Mouse (Mus musculus): ENCODE data around the gene Fam111a. TPM values are rescaled to one million over a fixed set of nuclear protein-coding genes. Genes with fewer than 3 reads are reported as not detected.

Gene Fam111a
- polyA plus RNA-seq, 1 experiment from 2014 or later, result 24.9 TPM

- Histone ChIP-seq H3K27ac (replicated peaks; ENCODE audit: low read depth, low read length) (peak within 1 kb of the TSS; percentile 39; the same call in 1 of the 2 replicates), H3K4me1 (ENCODE audit: control insufficient read depth, insufficient read depth, low read length) (no peaks in the 10 kb centered on the region), H3K9ac (ENCODE audit: low read length) (peak within 1 kb of the TSS; percentile 70), H3K27me3 (ENCODE audit: control insufficient read depth, insufficient read depth, low read length) (0 out of 2 replicates have a peak, but pooled peaks cover 10% of the 10 kb centered on the region), H3K4me3 (ENCODE audit: low read depth, low read length) (peak within 1 kb of the TSS; percentile 59), H3K36me3 (ENCODE audit: control insufficient read depth, insufficient read depth, low read length) (no peaks in the 10 kb centered on the region), H3K9me3 (ENCODE audit: control insufficient read depth, low read length) (no peaks in the 10 kb centered on the region), H3K4me2 (ENCODE audit: low read depth, severe bottlenecking) (peak within 1 kb of the TSS; percentile 99)
- peak; percentile 94 for DNase-seq (ENCODE audit: low spot score)
- ATAC-seq (ENCODE audit: insufficient number of reproducible peaks, low FRiP score, low TSS enrichment, low read depth), result peak; percentile 92
- WGBS, result under 1% methylated on average over 66 of the region's 80 CpGs
Measured at GRCm38 (mm10) chr19:12501370-12502347, 43.9 kb upstream of the Fam111a start, which contains the start of gene Dtx4. Gene Dtx4, minus strand, starts transcription at chr19:12501454.

DNA sequence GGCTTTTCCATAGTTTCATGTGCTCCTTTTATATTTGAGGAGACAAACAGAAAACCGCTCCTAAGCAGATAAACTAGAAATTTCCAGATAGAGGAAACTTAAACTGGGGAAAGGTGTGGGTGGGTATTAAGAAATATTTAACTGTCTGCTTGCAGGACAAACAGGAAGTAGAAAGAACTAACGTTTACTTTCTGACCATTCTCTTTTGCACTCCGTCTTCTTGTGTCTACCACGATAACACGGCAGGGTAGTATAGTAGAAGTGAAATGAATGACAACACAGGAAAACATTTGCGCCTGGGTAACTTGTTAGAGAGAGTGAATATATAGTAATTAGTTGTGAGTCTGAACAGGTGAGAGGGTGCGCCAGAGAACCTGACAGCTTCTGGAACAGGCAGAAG lies 42.8 kb upstream of the Fam111a start:
- Histone ChIP-seq H3K9me3 (ENCODE audit: control insufficient read depth, low read length) (no peaks in the 10 kb centered on the region), H3K36me3 (ENCODE audit: control insufficient read depth, insufficient read depth, low read length) (no peaks in the 10 kb centered on the region), H3K27ac (replicated peaks; ENCODE audit: low read depth, low read length) (no peak overlapping the region), H3K27me3 (ENCODE audit: control insufficient read depth, insufficient read depth, low read length) (0 out of 2 replicates have a peak, but pooled peaks cover 10% of the 10 kb centered on the region), H3K4me3 (ENCODE audit: low read depth, low read length) (no peak overlapping the region), H3K4me2 (ENCODE audit: low read depth, severe bottlenecking) (no peak overlapping the region), H3K4me1 (ENCODE audit: control insufficient read depth, insufficient read depth, low read length) (no peaks in the 10 kb centered on the region), H3K9ac (ENCODE audit: low read length) (no peak overlapping the region)
- 90% methylated on average over 7 of the region's 7 CpGs for WGBS
- DNase-seq (ENCODE audit: low spot score), result no peak
- ATAC-seq (ENCODE audit: insufficient number of reproducible peaks, low FRiP score, low TSS enrichment, low read depth), result no peak

DNA sequence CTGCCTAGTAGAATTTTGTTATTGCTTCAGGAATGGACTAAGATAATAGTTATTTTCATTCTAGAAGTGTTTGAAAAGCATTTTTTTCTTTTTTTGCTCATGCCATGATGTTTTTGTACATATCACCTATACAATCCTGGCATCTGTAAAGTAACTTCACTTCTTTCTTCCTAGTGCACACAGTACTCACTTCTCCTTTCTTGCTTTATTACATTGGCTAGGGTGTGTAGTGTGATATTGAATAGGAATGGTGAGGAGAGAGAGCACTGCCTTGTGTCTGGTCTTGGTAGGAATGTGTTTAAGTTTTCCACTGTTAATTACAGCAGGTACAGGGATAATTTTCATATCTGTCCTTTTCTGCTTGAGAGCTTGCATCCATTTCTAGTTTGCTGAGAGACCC lies 30.9 kb upstream of the Fam111a start:
- DNase-seq (ENCODE audit: low spot score) (no peak), ATAC-seq (ENCODE audit: insufficient number of reproducible peaks, low FRiP score, low TSS enrichment, low read depth) (no peak)
- Histone ChIP-seq H3K4me1 (ENCODE audit: control insufficient read depth, insufficient read depth, low read length) (no peaks in the 10 kb centered on the region), H3K9ac (ENCODE audit: low read length) (no peak overlapping the region), H3K4me3 (ENCODE audit: low read depth, low read length) (no peak overlapping the region), H3K27ac (replicated peaks; ENCODE audit: low read depth, low read length) (no peak overlapping the region), H3K4me2 (ENCODE audit: low read depth, severe bottlenecking) (no peak overlapping the region), H3K36me3 (ENCODE audit: control insufficient read depth, insufficient read depth, low read length) (no peaks in the 10 kb centered on the region), H3K27me3 (ENCODE audit: control insufficient read depth, insufficient read depth, low read length) (no peaks in the 10 kb centered on the region), H3K9me3 (ENCODE audit: control insufficient read depth, low read length) (no peaks in the 10 kb centered on the region)

GRCm38 (mm10) chr19:12517671-12518540 lies 27.6 kb upstream of the Fam111a start:
- H3K27ac ChIP-seq (replicated peaks; ENCODE audit: low read depth, low read length), result no peak overlapping the region
- WGBS, result 3% methylated on average over 15 of the region's 16 CpGs

GRCm38 (mm10) chr19:12518541-12518890 lies 27.0 kb upstream of the Fam111a start:
- H3K27ac ChIP-seq (replicated peaks; ENCODE audit: low read depth, low read length), result no peak overlapping the region
- no peak overlapping the region for H3K4me2 ChIP-seq (ENCODE audit: low read depth, severe bottlenecking)
- H3K36me3 ChIP-seq (ENCODE audit: control insufficient read depth, insufficient read depth, low read length), result no peaks in the 10 kb centered on the region
- no peaks in the 10 kb centered on the region for H3K4me1 ChIP-seq (ENCODE audit: control insufficient read depth, insufficient read depth, low read length)
- H3K9me3 ChIP-seq (ENCODE audit: control insufficient read depth, low read length), result no peaks in the 10 kb centered on the region
- H3K9ac ChIP-seq (ENCODE audit: low read length), result no peak overlapping the region
- no peaks in the 10 kb centered on the region for H3K27me3 ChIP-seq (ENCODE audit: control insufficient read depth, insufficient read depth, low read length)
- ATAC-seq (ENCODE audit: insufficient number of reproducible peaks, low FRiP score, low TSS enrichment, low read depth) (no peak), DNase-seq (ENCODE audit: low spot score) (no peak)
- no peak overlapping the region; the same call in 1 of the 2 replicates for H3K4me3 ChIP-seq (ENCODE audit: low read depth, low read length)

More at GRCm38 (mm10) chr19:12517671-12518540, 27.6 kb upstream of the Fam111a start:
- DNase-seq (ENCODE audit: low spot score) (peak; percentile 74), ATAC-seq (ENCODE audit: insufficient number of reproducible peaks, low FRiP score, low TSS enrichment, low read depth) (0 out of 2 replicates have a peak, but pooled peaks have one; percentile 62)
- Histone ChIP-seq H3K27me3 (ENCODE audit: control insufficient read depth, insufficient read depth, low read length) (no peaks in the 10 kb centered on the region), H3K4me1 (ENCODE audit: control insufficient read depth, insufficient read depth, low read length) (no peaks in the 10 kb centered on the region), H3K4me3 (ENCODE audit: low read depth, low read length) (peak overlapping the region; percentile 33), H3K9me3 (ENCODE audit: control insufficient read depth, low read length) (no peaks in the 10 kb centered on the region), H3K4me2 (ENCODE audit: low read depth, severe bottlenecking) (peak overlapping the region; percentile 51), H3K36me3 (ENCODE audit: control insufficient read depth, insufficient read depth, low read length) (no peaks in the 10 kb centered on the region), H3K9ac (ENCODE audit: low read length) (peak overlapping the region; percentile 63)

GRCm38 (mm10) chr19:12523377-12523776 lies 22.2 kb upstream of the Fam111a start:
- DNase-seq (ENCODE audit: low spot score) (no peak), ATAC-seq (ENCODE audit: insufficient number of reproducible peaks, low FRiP score, low TSS enrichment, low read depth) (no peak)
- Histone ChIP-seq H3K9me3 (ENCODE audit: control insufficient read depth, low read length) (no peaks in the 10 kb centered on the region), H3K27me3 (ENCODE audit: control insufficient read depth, insufficient read depth, low read length) (no peaks in the 10 kb centered on the region), H3K9ac (ENCODE audit: low read length) (no peak overlapping the region), H3K4me2 (ENCODE audit: low read depth, severe bottlenecking) (no peak overlapping the region), H3K4me3 (ENCODE audit: low read depth, low read length) (no peak overlapping the region), H3K27ac (replicated peaks; ENCODE audit: low read depth, low read length) (no peak overlapping the region), H3K4me1 (ENCODE audit: control insufficient read depth, insufficient read depth, low read length) (no peaks in the 10 kb centered on the region), H3K36me3 (ENCODE audit: control insufficient read depth, insufficient read depth, low read length) (no peaks in the 10 kb centered on the region)
- WGBS, result 45% methylated on average over 4 of the region's 4 CpGs

GRCm38 (mm10) chr19:12537168-12537567 lies 8.4 kb upstream of the Fam111a start:
- H3K4me1 ChIP-seq (ENCODE audit: control insufficient read depth, insufficient read depth, low read length), result no peaks in the 10 kb centered on the region
- ATAC-seq (ENCODE audit: insufficient number of reproducible peaks, low FRiP score, low TSS enrichment, low read depth) (no peak), DNase-seq (ENCODE audit: low spot score) (no peak)
- H3K9ac ChIP-seq (ENCODE audit: low read length), result no peak overlapping the region
- H3K36me3 ChIP-seq (ENCODE audit: control insufficient read depth, insufficient read depth, low read length), result no peaks in the 10 kb centered on the region
- H3K27ac ChIP-seq (replicated peaks; ENCODE audit: low read depth, low read length), result no peak overlapping the region
- H3K27me3 ChIP-seq (ENCODE audit: control insufficient read depth, insufficient read depth, low read length), result no peaks in the 10 kb centered on the region
- no peaks in the 10 kb centered on the region for H3K9me3 ChIP-seq (ENCODE audit: control insufficient read depth, low read length)
- H3K4me3 ChIP-seq (ENCODE audit: low read depth, low read length), result no peak overlapping the region
- no peak overlapping the region for H3K4me2 ChIP-seq (ENCODE audit: low read depth, severe bottlenecking)

- no peaks in the 10 kb centered on the region for H3K4me1 ChIP-seq (ENCODE audit: control insufficient read depth, insufficient read depth, low read length)
- no peak overlapping the region for H3K9ac ChIP-seq (ENCODE audit: low read length)
- no peaks in the 10 kb centered on the region for H3K9me3 ChIP-seq (ENCODE audit: control insufficient read depth, low read length)
- H3K4me3 ChIP-seq (ENCODE audit: low read depth, low read length), result no peak overlapping the region
- H3K27ac ChIP-seq (replicated peaks; ENCODE audit: low read depth, low read length), result no peak overlapping the region
- H3K4me2 ChIP-seq (ENCODE audit: low read depth, severe bottlenecking), result no peak overlapping the region
- WGBS, result 83% methylated on average over 1 of the region's 1 CpGs
- ATAC-seq (ENCODE audit: insufficient number of reproducible peaks, low FRiP score, low TSS enrichment, low read depth), result no peak
- no peaks in the 10 kb centered on the region for H3K27me3 ChIP-seq (ENCODE audit: control insufficient read depth, insufficient read depth, low read length)
- no peaks in the 10 kb centered on the region for H3K36me3 ChIP-seq (ENCODE audit: control insufficient read depth, insufficient read depth, low read length)
- no peak for DNase-seq (ENCODE audit: low spot score)
Measured at GRCm38 (mm10) chr19:12539975-12540374, 5.6 kb upstream of the Fam111a start.
